Mouse (Mus musculus) thymus, postnatal 10 days (tissue): ENCODE data around the gene Agr2.

ENCODE experiments used
- DNase-seq, 2 experiments: peaks; one replicate each; pipeline ENCODE4 v3.0.0; 2021; ENCODE audit warnings: low spot score in 2 of 2

Gene Agr2

GRCm38 (mm10) chr12:36026126-36026525, 33.4 kb downstream of the Agr2 start:
- no peak for DNase-seq

- DNase-seq, result no peak
Measured at GRCm38 (mm10) chr12:36027171-36027570, 34.5 kb downstream of the Agr2 start.

GRCm38 (mm10) chr12:36028968-36029645, 36.4 kb downstream of the Agr2 start:
- no peak for DNase-seq

DNA sequence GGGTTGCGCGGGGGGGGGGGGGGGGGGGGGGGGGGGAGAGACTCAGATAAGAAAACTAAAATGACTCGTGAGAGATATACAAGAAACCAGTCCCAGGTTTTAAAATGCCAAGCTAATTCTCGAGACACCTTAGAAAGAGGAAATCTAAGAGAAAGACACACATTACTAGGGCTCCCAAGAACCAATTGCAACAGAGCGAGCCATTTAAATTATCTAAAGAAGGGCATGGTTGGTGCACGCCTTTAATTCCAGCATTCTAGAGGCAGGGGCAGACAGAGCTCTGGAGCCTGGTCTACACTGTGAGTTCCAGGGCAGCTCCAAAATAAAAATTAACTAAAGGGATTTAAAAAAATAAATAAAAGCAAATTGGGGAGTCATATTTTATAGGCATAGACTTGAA, 37.0 kb downstream of the Agr2 start:
- DNase-seq, result no peak

- no peak for DNase-seq
Measured at GRCm38 (mm10) chr12:36030660-36031363, 38.1 kb downstream of the Agr2 start.

- DNase-seq, result no peak
Measured at GRCm38 (mm10) chr12:36032419-36032818, 39.7 kb downstream of the Agr2 start.

DNA sequence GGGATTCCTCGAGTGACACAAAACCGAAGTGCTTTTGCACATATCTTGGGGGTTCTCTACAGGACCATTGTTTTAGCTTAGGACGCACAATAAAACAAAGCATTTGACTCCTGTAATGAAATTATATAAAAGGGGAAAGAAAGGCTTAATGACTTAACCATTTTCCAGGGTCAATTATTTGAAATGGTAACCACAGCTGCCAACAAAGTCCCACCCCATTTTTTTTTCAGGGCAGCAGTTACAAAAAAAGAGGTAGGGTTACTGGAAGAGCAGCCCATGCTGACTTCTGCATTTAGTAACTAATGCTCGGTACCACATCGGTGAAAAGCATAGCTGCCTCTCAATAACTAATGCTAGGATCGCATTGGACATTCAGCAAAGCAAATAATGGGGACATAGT, 42.8 kb downstream of the Agr2 start:
- DNase-seq, result no peak

DNA sequence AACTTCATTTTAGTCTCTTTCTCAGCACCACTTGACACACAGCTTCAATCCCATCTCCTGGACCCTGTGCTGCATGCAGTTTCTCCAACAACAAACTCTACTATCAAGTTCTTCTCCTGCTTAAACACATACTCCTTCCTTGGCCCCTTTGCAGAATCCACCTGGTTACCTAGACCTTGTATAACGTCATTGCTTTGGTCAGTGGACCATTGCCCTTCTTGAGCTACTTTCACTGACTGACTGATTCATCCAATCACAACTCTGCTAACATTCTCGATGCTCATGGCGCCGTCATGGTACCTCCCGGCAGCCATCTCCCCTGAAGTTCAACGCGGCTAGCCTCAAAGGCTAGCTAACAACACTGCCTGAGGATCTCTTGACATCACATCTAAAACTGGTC, 43.4 kb downstream of the Agr2 start:
- no peak for DNase-seq

- no peak for DNase-seq
Measured at GRCm38 (mm10) chr12:36036776-36037175, 44.1 kb downstream of the Agr2 start.

GRCm38 (mm10) chr12:36039541-36040084, 46.9 kb downstream of the Agr2 start:
- no peak for DNase-seq

DNA sequence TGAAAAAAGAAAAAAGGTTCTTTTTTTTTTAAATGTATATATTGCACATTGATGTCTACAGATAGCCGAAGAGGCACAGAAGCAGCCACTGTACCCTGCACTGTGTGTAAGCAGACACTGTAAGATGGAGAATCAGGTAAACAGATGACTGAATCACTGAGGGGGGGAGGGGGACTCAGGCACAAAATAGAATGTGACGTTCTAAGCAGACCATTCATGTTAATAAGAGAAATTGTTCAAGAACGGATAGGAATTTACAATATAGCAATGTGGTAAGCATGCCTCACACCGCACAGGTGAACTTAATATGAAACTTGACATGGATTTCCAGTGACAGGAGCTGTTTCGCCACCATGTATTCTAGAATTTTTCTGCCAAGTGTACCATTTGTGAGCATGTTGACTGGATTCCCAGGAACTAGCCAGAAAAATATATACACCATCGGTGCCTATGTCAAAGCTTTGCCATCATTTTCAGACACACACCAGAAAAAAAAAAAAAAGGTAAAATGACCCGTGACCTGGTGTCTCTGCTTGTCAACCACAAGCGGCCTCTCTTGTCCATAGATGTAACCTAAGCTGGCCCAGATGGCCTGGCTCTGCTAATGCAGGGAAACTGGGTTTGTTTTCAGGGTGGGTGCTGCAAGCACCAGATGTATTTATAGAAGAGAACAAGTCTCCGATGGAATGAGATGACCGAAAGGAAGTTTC, 48.0 kb downstream of the Agr2 start:
- no peak for DNase-seq

DNA sequence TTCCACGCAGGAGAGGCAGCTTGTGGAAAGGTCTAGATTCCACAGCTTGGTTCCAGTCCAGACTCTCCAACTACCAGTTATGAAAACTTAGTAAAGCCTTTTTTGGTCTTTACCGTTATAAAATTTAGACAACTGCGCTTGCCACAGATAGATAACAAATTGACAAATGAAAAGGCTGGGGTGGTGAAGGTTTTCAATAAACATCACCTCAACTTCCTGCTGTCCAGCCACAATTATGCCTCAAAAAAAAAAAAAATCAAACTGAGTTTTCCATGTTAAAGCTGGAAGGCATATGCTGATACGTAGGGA, 48.5 kb downstream of the Agr2 start:
- no peak for DNase-seq

DNA sequence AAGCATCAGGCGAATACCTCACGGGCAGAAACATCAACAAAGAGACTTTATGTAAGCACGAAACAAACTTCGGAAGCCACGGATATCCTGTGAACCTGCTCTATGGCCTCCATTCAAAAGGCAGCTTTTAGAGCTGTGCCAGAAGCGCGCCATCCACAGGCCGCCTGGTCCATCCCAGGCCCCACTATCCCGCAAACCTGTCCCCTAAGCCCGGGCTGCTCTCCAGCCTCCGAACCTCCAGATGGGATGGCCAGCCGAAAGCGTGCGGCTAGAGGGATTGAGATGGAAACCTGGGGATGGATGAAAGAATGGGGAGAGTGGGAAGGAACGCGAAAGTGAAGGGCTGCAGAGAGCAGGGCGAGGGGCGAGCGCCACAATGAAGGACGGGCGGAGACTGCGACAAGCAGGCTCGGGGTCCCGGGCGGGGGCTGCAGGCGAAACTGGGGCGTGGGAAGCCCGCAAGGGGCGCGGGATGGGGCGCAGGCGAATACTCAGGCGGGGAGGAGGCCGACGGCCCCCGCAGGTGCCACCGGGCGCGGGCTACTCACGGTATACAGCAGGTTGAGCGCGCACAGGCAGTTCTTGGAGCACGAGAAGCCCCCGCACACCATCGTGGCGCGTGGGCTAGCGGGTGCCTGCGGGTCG, 49.1 kb downstream of the Agr2 start:
- DNase-seq, result peak; percentile 54 to 62

- peak; percentile 94 for DNase-seq
Measured at GRCm38 (mm10) chr12:36042348-36042778, 49.7 kb downstream of the Agr2 start, which contains the start of gene Tspan13. Tspan13 (minus strand) TSS chr12:36042500.

- no peak for DNase-seq
Measured at GRCm38 (mm10) chr12:36044691-36045090, 52.0 kb downstream of the Agr2 start.

DNA sequence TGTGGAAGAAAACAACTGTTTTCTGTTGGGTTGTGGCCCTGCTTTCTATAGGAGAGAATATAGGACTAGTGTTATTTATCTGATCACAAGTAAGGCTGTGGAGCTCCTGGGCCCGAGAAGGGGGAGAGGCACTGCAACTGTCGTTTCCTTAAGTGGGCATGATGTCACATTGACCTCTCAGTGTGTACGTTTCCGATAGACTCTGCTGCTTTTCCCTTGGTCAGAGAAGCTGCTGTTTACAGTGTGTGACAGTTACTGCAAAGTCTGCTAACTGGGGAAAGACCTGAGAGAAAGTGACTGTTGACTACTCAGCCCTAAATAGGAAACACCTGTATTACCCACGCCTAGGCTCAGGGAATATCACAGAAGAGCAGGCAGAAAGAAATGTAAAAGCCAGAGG, 53.5 kb downstream of the Agr2 start:
- DNase-seq, result no peak

- no peak for DNase-seq
Measured at GRCm38 (mm10) chr12:36047593-36047992, 54.9 kb downstream of the Agr2 start.

DNA sequence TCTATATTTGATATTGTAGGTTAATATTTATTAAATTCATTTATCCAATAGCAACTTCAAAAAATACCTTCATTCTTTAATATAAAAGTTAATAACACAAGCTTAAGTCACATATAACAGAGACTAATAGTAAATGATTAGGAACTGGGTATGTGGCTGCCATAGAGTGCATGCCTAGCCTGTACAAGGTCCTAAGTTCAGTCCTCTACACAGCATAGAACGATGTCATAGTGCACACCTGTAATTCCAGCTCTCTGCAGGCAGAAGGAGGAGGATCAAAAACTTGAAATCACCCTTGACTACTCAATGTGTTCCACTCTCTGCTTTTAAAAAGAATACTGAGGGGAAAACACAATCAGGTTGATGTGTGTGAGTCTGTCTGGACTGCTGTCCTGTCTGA, 57.6 kb downstream of the Agr2 start:
- no peak for DNase-seq
